Mouse (Mus musculus): ENCODE results near the gene Rnase12. TPM values are rescaled to one million over a fixed set of nuclear protein-coding genes. Genes with fewer than 3 reads are reported as not detected.

Gene Rnase12
- polyA plus RNA-seq, 1 experiment from 2014 or later: not detected

- Histone ChIP-seq H3K9ac (replicated peaks; ENCODE audit: low read depth, low read length) (no peak overlapping the region), H3K36me3 (ENCODE audit: control insufficient read depth, insufficient read depth, low read length) (no peaks in the 10 kb centered on the region), H3K9me3 (ENCODE audit: control insufficient read depth, low read length) (no peaks in the 10 kb centered on the region), H3K4me2 (ENCODE audit: low read depth, low read length) (no peak overlapping the region), H3K27ac (ENCODE audit: low read depth, low read length) (no peak overlapping the region), H3K4me1 (ENCODE audit: control insufficient read depth, insufficient read depth, low read length) (no peaks in the 10 kb centered on the region), H3K4me3 (ENCODE audit: low read depth, low read length) (no peak overlapping the region), H3K27me3 (ENCODE audit: control insufficient read depth, insufficient read depth, low read length) (no peaks in the 10 kb centered on the region)
- 80% methylated on average over 5 of the region's 5 CpGs for WGBS
- ATAC-seq (ENCODE audit: low read depth): no peak
Measured at GRCm38 (mm10) chr14:51094096-51094875, 36.8 kb upstream of the Rnase12 start.

GRCm38 (mm10) chr14:51093496-51093895 is 36.0 kb upstream of the Rnase12 start:
- H3K9me3 ChIP-seq (ENCODE audit: control insufficient read depth, low read length): no peaks in the 10 kb centered on the region
- WGBS: 34% methylated on average over 3 of the region's 3 CpGs

GRCm38 (mm10) chr14:51092073-51092620 is 34.7 kb upstream of the Rnase12 start:
- H3K4me1 ChIP-seq (ENCODE audit: control insufficient read depth, insufficient read depth, low read length): no peaks in the 10 kb centered on the region
- H3K27me3 ChIP-seq (ENCODE audit: control insufficient read depth, insufficient read depth, low read length): no peaks in the 10 kb centered on the region
- 58% methylated on average over 8 of the region's 8 CpGs for WGBS
- no peak overlapping the region for H3K9ac ChIP-seq (replicated peaks; ENCODE audit: low read depth, low read length)
- H3K27ac ChIP-seq (ENCODE audit: low read depth, low read length): no peak overlapping the region
- ATAC-seq (ENCODE audit: low read depth): no peak
- no peaks in the 10 kb centered on the region for H3K9me3 ChIP-seq (ENCODE audit: control insufficient read depth, low read length)
- peak overlapping the region; percentile 52 for H3K4me3 ChIP-seq (ENCODE audit: low read depth, low read length)
- no peaks in the 10 kb centered on the region for H3K36me3 ChIP-seq (ENCODE audit: control insufficient read depth, insufficient read depth, low read length)
- H3K4me2 ChIP-seq (ENCODE audit: low read depth, low read length): peak overlapping the region; percentile 77

More at GRCm38 (mm10) chr14:51093496-51093895, 36.0 kb upstream of the Rnase12 start:
- Histone ChIP-seq H3K4me2 (ENCODE audit: low read depth, low read length) (no peak overlapping the region), H3K27ac (ENCODE audit: low read depth, low read length) (no peak overlapping the region), H3K9ac (replicated peaks; ENCODE audit: low read depth, low read length) (no peak overlapping the region), H3K36me3 (ENCODE audit: control insufficient read depth, insufficient read depth, low read length) (no peaks in the 10 kb centered on the region), H3K4me1 (ENCODE audit: control insufficient read depth, insufficient read depth, low read length) (no peaks in the 10 kb centered on the region), H3K4me3 (ENCODE audit: low read depth, low read length) (no peak overlapping the region), H3K27me3 (ENCODE audit: control insufficient read depth, insufficient read depth, low read length) (no peaks in the 10 kb centered on the region)
- no peak for ATAC-seq (ENCODE audit: low read depth)

- peak within 1 kb of the TSS; percentile 65 for H3K27ac ChIP-seq (ENCODE audit: low read depth, low read length)
- H3K4me3 ChIP-seq (ENCODE audit: low read depth, low read length): peak within 1 kb of the TSS; percentile 52
- H3K4me2 ChIP-seq (ENCODE audit: low read depth, low read length): peak within 1 kb of the TSS; percentile 77
- no peaks in the 10 kb centered on the region for H3K9me3 ChIP-seq (ENCODE audit: control insufficient read depth, low read length)
- H3K9ac ChIP-seq (replicated peaks; ENCODE audit: low read depth, low read length): peak within 1 kb of the TSS; percentile 43
- no peaks in the 10 kb centered on the region for H3K27me3 ChIP-seq (ENCODE audit: control insufficient read depth, insufficient read depth, low read length)
- ATAC-seq (ENCODE audit: low read depth): peak; percentile 21; the same call in 1 of the 2 replicates
- WGBS: 9% methylated on average over 33 of the region's 33 CpGs
- H3K4me1 ChIP-seq (ENCODE audit: control insufficient read depth, insufficient read depth, low read length): no peaks in the 10 kb centered on the region
- no peaks in the 10 kb centered on the region for H3K36me3 ChIP-seq (ENCODE audit: control insufficient read depth, insufficient read depth, low read length)
Measured at GRCm38 (mm10) chr14:51090921-51091900, 33.8 kb upstream of the Rnase12 start, which contains the start of the genes Rnase4 and Ang. Gene Rnase4, plus strand, starts transcription at chr14:51091077. Gene Ang, plus strand, starts transcription at chr14:51091150.

GRCm38 (mm10) chr14:51090077-51090781 is 32.8 kb upstream of the Rnase12 start:
- Histone ChIP-seq H3K27me3 (ENCODE audit: control insufficient read depth, insufficient read depth, low read length) (no peaks in the 10 kb centered on the region), H3K9me3 (ENCODE audit: control insufficient read depth, low read length) (no peaks in the 10 kb centered on the region), H3K9ac (replicated peaks; ENCODE audit: low read depth, low read length) (peak overlapping the region; percentile 43), H3K4me2 (ENCODE audit: low read depth, low read length) (peak overlapping the region; percentile 77), H3K36me3 (ENCODE audit: control insufficient read depth, insufficient read depth, low read length) (no peaks in the 10 kb centered on the region), H3K4me1 (ENCODE audit: control insufficient read depth, insufficient read depth, low read length) (no peaks in the 10 kb centered on the region), H3K4me3 (ENCODE audit: low read depth, low read length) (peak overlapping the region; percentile 52), H3K27ac (ENCODE audit: low read depth, low read length) (peak overlapping the region; percentile 65)
- under 1% methylated on average over 27 of the region's 27 CpGs for WGBS
- peak; percentile 62 for ATAC-seq (ENCODE audit: low read depth)

GRCm38 (mm10) chr14:51089674-51090076 is 32.2 kb upstream of the Rnase12 start:
- peak overlapping the region; percentile 52 for H3K4me3 ChIP-seq (ENCODE audit: low read depth, low read length)
- no peaks in the 10 kb centered on the region for H3K36me3 ChIP-seq (ENCODE audit: control insufficient read depth, insufficient read depth, low read length)
- H3K9ac ChIP-seq (replicated peaks; ENCODE audit: low read depth, low read length): peak overlapping the region; percentile 43
- no peaks in the 10 kb centered on the region for H3K4me1 ChIP-seq (ENCODE audit: control insufficient read depth, insufficient read depth, low read length)
- WGBS: under 1% methylated on average over 15 of the region's 15 CpGs
- H3K9me3 ChIP-seq (ENCODE audit: control insufficient read depth, low read length): no peaks in the 10 kb centered on the region
- H3K27me3 ChIP-seq (ENCODE audit: control insufficient read depth, insufficient read depth, low read length): no peaks in the 10 kb centered on the region
- H3K27ac ChIP-seq (ENCODE audit: low read depth, low read length): peak overlapping the region; percentile 65; the same call in 1 of the 2 replicates
- peak; percentile 0; the same call in 1 of the 2 replicates for ATAC-seq (ENCODE audit: low read depth)
- H3K4me2 ChIP-seq (ENCODE audit: low read depth, low read length): peak overlapping the region; percentile 77

- H3K9me3 ChIP-seq (ENCODE audit: control insufficient read depth, low read length): no peaks in the 10 kb centered on the region
- H3K4me1 ChIP-seq (ENCODE audit: control insufficient read depth, insufficient read depth, low read length): no peaks in the 10 kb centered on the region
- H3K9ac ChIP-seq (replicated peaks; ENCODE audit: low read depth, low read length): peak overlapping the region; percentile 29
- H3K27me3 ChIP-seq (ENCODE audit: control insufficient read depth, insufficient read depth, low read length): no peaks in the 10 kb centered on the region
- H3K4me2 ChIP-seq (ENCODE audit: low read depth, low read length): peak overlapping the region; percentile 77
- peak overlapping the region; percentile 52 for H3K4me3 ChIP-seq (ENCODE audit: low read depth, low read length)
- under 1% methylated on average over 34 of the region's 34 CpGs for whole genome bisulfite sequencing
- peak; percentile 96 for ATAC-seq (ENCODE audit: low read depth)
- H3K36me3 ChIP-seq (ENCODE audit: control insufficient read depth, insufficient read depth, low read length): no peaks in the 10 kb centered on the region
- peak overlapping the region; percentile 4; the same call in 1 of the 2 replicates for H3K27ac ChIP-seq (ENCODE audit: low read depth, low read length)
Measured at GRCm38 (mm10) chr14:51088970-51089673, 31.7 kb upstream of the Rnase12 start.
